8 mouse cellular contexts compared by ENCODE assay signal in the genomic region with DNA sequence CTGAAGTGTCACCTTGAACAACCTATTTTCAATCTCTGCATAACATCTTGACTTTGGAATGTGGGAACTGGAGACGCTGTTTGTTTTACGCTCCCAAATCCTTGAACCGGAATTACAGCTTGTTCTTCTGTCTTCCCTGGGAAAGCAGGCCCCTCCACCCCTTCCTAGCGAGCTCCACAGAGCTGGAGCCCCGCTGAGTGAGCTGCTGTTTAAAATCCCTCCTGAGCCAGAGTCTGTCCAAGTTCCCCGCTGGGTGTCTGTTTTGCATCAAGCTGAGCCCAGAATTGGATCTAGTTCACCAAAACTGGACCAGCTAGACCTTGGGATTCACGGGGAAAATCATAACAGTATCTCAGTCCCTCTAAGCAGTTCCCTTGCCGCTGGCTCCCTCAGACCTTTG.
DNase-seq lines count a peak whose midpoint lies in the region; ATAC-seq lines count a peak whose summit lies in the region.

No protein-coding gene starts in this region.

- H3K4me1 ChIP-seq in kidney, embryonic 15.5 days, result peaks cover 11% of the 10 kb centered on the region
- H3K4me1 ChIP-seq in embryonic facial prominence, embryonic 14.5 days (ENCODE audit: control insufficient read depth, insufficient read depth, low read length), result peaks cover 15% of the 10 kb centered on the region
- peaks cover 5 to 8% of the 10 kb centered on the region in 2 experiments for H3K4me1 ChIP-seq in heart, embryonic 14.5 days (ENCODE audit: control insufficient read depth in 2 of 2, insufficient read depth in 2 of 2, low read length in 2 of 2)
- H3K4me1 ChIP-seq in neural tube, embryonic 11.5 days (ENCODE audit: control insufficient read depth, insufficient read depth, low read length), result 0 out of 2 replicates have a peak, but pooled peaks cover 3% of the 10 kb centered on the region

- H3K27ac ChIP-seq in kidney, embryonic 15.5 days, result peak overlapping the region; percentile 41
- peak overlapping the region; percentile 45 for H3K27ac ChIP-seq in embryonic facial prominence, embryonic 14.5 days (replicated peaks; ENCODE audit: low read depth, low read length)
- peak overlapping the region in 1 of 2 experiments; percentile 16; a peak in 1 of 4 replicates for H3K27ac ChIP-seq in heart, embryonic 14.5 days (replicated peaks in 1 of 2; ENCODE audit: control insufficient read depth in 1 of 2, insufficient read depth in 1 of 2, low read depth in 2 of 2, low read length in 2 of 2)
- H3K27ac ChIP-seq in neural tube, embryonic 11.5 days (ENCODE audit: low read depth, low read length), result no peak overlapping the region

- H3K4me2 ChIP-seq in kidney, embryonic 15.5 days, result peak overlapping the region; percentile 31; the same call in 1 of the 2 replicates
- H3K4me2 ChIP-seq in embryonic facial prominence, embryonic 14.5 days (ENCODE audit: low read depth, low read length), result peak overlapping the region; percentile 33
- peak overlapping the region; percentile 24 for H3K4me2 ChIP-seq in heart, embryonic 14.5 days (ENCODE audit: low read length)
- H3K4me2 ChIP-seq in neural tube, embryonic 11.5 days (ENCODE audit: low read depth), result no peak overlapping the region

- no peaks in the 10 kb centered on the region for H3K36me3 ChIP-seq in kidney, embryonic 15.5 days
- no peaks in the 10 kb centered on the region for H3K36me3 ChIP-seq in embryonic facial prominence, embryonic 14.5 days (ENCODE audit: control insufficient read depth, insufficient read depth, low read length)
- no peaks in the 10 kb centered on the region for H3K36me3 ChIP-seq in heart, embryonic 14.5 days (ENCODE audit: control insufficient read depth, insufficient read depth, low read length)
- H3K36me3 ChIP-seq in neural tube, embryonic 11.5 days (ENCODE audit: control insufficient read depth, insufficient read depth, low read length), result no peaks in the 10 kb centered on the region

- WGBS in kidney, embryonic 15.5 days, result 17% methylated on average over 8 of the region's 8 CpGs
- 3% methylated on average over 8 of the region's 8 CpGs for WGBS in embryonic facial prominence, embryonic 14.5 days
- 8% methylated on average over 8 of the region's 8 CpGs for WGBS in heart, embryonic 14.5 days
- WGBS in neural tube, embryonic 11.5 days, result 12% methylated on average over 8 of the region's 8 CpGs

- H3K9me3 ChIP-seq in kidney, embryonic 15.5 days (replicated peaks), result no peaks in the 10 kb centered on the region
- no peaks in the 10 kb centered on the region for H3K9me3 ChIP-seq in embryonic facial prominence, embryonic 14.5 days (ENCODE audit: control insufficient read depth, low read length)
- H3K9me3 ChIP-seq in heart, embryonic 14.5 days (ENCODE audit: control insufficient read depth, low read length), result no peaks in the 10 kb centered on the region
- no peaks in the 10 kb centered on the region for H3K9me3 ChIP-seq in neural tube, embryonic 11.5 days (ENCODE audit: control insufficient read depth, low read length)

- ATAC-seq in kidney, embryonic 15.5 days (replicated peaks; ENCODE audit: low FRiP score), result 0 out of 2 replicates have a peak, but pooled peaks have one; percentile 36
- peak; percentile 86 for ATAC-seq in embryonic facial prominence, embryonic 14.5 days (ENCODE audit: low read depth)
- ATAC-seq in heart, embryonic 14.5 days (ENCODE audit: insufficient number of reproducible peaks, insufficient read depth, low FRiP score, low read depth), result 0 out of 2 replicates have a peak, but pooled peaks have one; percentile 10
- no peak for ATAC-seq in neural tube, embryonic 11.5 days (ENCODE audit: insufficient read depth, low FRiP score, low TSS enrichment)

- H3K4me3 ChIP-seq in kidney, embryonic 15.5 days (replicated peaks), result no peak overlapping the region
- H3K4me3 ChIP-seq in embryonic facial prominence, embryonic 14.5 days (ENCODE audit: low read depth, low read length), result no peak overlapping the region
- no peak overlapping the region for H3K4me3 ChIP-seq in heart, embryonic 14.5 days (ENCODE audit: control insufficient read depth in 1 of 2, insufficient read depth in 1 of 2, low read depth in 1 of 2, low read length in 2 of 2)
- H3K4me3 ChIP-seq in neural tube, embryonic 11.5 days (ENCODE audit: low read depth, low read length), result no peak overlapping the region

- no peaks in the 10 kb centered on the region for H3K27me3 ChIP-seq in kidney, embryonic 15.5 days
- H3K27me3 ChIP-seq in embryonic facial prominence, embryonic 14.5 days (replicated peaks; ENCODE audit: control insufficient read depth, insufficient read depth, low read length), result no peaks in the 10 kb centered on the region
- no peaks in the 10 kb centered on the region for H3K27me3 ChIP-seq in heart, embryonic 14.5 days (ENCODE audit: control insufficient read depth, insufficient read depth, low read length)
- H3K27me3 ChIP-seq in neural tube, embryonic 11.5 days (ENCODE audit: control insufficient read depth, insufficient read depth, low read length), result no peaks in the 10 kb centered on the region

- intact Hi-C loops in left cerebral cortex, postnatal 4 days (cut with DNase I), result no loop called here

- DNase-seq in kidney, adult 18-20 months, result no peak
- peak; percentile 91 for DNase-seq in embryonic facial prominence, embryonic 14.5 days (ENCODE audit: low spot score)
- DNase-seq in left cerebral cortex, postnatal 4 days, result peak; percentile 81
- DNase-seq in neural tube, embryonic 11.5 days (ENCODE audit: low spot score), result peak; percentile 26
- DNase-seq in thymus, postnatal 4 days, result no peak
- no peak for DNase-seq in adrenal gland, postnatal 25 days

- H3K9ac ChIP-seq in kidney, embryonic 15.5 days, result peak overlapping the region; percentile 12; the same call in 1 of the 2 replicates
- H3K9ac ChIP-seq in embryonic facial prominence, embryonic 14.5 days (ENCODE audit: low read depth, low read length), result no peak overlapping the region
- peak overlapping the region; percentile 12; the same call in 1 of the 2 replicates for H3K9ac ChIP-seq in heart, embryonic 14.5 days (ENCODE audit: low read length)
- H3K9ac ChIP-seq in neural tube, embryonic 11.5 days (ENCODE audit: low read length), result no peak overlapping the region

Comparison
In these comparisons a context has a peak if more than half of its experiments do, and no peak if none do; other contexts are left out.
1. H3K9ac ChIP-seq: peak in kidney, embryonic 15.5 days (single experiment) and heart, embryonic 14.5 days (single experiment); none in embryonic facial prominence, embryonic 14.5 days (single experiment) and neural tube, embryonic 11.5 days (single experiment).
2. DNase-seq: peak in embryonic facial prominence, embryonic 14.5 days (single experiment), left cerebral cortex, postnatal 4 days (single experiment) and neural tube, embryonic 11.5 days (single experiment); none in kidney, adult 18-20 months (single experiment), thymus, postnatal 4 days (single experiment) and adrenal gland, postnatal 25 days (single experiment).